Mouse (Mus musculus) large intestine, adult 2 months (tissue): Measurements from ENCODE around the gene Chga. TPM values are rescaled to one million over a fixed set of nuclear protein-coding genes. Genes with fewer than 3 reads are reported as not detected.
A peak's percentile ranks its signal among the peaks of the same experiment; 100 is the strongest.

Source experiments
- DNase-seq: peaks from one replicate; pipeline ENCODE4 v3.0.0-alpha.2; 2012; ENCODE audit warnings: low read depth, low spot score
- WGBS: fragments of 180-500 bp; shearing (Covaris S2); methylation state at CpG from one replicate; pipeline ENCODE4 v1.1.7; 2018; 5-methylcytosine and 5-hydroxymethylcytosine counted together
- polyA plus RNA-seq: library from polyadenylated mRNA; depleted of rRNA; stranded (reverse); fragments of >200 nt; gene quantifications from 2 replicates; pipeline ENCODE4 v1.2.3, GENCODE M21; 2012; rRNA removed

The Chga gene
- polyA plus RNA-seq: 32.2 and 45.9 TPM in 2 replicates

- DNase-seq: no peak
Measured at GRCm38 (mm10) chr12:102554721-102555516, at the start of gene Chga. Gene Chga (plus strand): TSS chr12:102554969.

DNA sequence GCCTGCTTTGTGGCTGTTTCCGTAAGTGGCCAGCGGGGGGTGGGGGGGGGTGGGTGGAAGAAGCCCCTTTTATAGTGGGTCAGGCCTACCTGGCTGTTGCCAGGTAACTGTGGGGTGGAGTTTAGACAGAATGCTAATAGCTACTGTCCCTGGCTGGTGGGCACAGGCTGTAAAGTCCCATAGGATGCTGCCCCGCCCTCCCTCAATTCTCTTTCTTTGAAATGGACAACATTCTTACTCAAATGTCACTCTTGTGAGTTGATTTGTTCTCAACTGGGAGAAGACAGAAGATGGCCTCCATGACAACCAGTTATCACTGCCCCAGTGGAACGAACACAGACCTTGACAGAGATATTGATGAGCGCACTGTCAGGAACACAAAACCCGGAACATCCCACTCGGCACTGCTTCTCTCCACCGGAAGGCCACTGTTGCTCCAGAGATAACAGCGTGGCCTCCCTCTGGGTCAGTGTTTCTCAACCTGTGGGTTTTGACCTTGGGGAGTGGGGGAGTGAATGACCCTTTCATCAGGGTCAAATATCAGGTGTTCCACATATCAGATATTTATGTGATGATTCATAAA lies 49.5 kb upstream of the Chga start:
- no peak for DNase-seq
- 75% methylated on average over 9 of the region's 9 CpGs for whole genome bisulfite sequencing

More at GRCm38 (mm10) chr12:102554721-102555516, at the start of gene Chga:
- WGBS: 4% methylated on average over 48 of the region's 48 CpGs

DNA sequence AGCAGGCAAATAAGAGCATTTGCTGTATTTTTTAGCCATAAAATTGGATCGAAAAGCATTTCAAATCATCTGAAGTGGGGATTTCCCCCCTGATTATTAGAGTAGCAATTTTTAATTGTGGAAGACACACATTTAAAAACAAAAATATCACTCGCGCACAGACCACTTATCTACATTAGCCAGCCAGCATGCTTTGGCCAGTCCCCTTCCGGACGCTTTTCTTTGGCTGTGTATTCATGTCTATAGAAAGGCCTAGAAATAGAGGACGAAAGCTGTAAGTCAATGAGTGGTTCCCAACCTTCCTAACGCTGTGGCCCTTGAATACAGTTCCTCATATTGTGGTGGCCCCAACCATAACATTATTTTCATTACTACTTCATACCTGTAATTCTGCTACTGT lies 48.8 kb upstream of the Chga start:
- whole genome bisulfite sequencing: 89% methylated on average over 7 of the region's 7 CpGs
- DNase-seq: no peak

DNA sequence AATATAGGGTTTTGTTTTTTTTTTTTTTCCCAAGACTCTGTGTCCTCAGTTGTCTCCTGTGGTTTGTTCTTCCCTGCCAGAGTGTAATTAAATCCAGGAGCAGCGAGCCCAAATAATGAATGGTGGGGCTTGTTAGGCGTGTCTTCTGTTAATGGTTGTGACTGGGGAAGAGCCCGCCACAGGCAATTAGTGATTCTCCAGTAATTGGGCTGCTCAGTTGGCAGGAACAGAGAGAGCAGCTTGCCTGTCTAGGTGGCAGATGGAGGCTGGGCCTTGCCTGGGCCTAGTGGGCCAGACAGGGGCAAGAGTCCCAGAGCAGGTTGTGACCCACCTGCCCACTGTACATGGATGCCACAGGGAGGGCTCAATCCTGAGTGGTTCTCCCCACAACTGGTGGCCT lies 43.4 kb upstream of the Chga start:
- DNase-seq: no peak
- 39% methylated on average over 3 of the region's 3 CpGs for WGBS

DNA sequence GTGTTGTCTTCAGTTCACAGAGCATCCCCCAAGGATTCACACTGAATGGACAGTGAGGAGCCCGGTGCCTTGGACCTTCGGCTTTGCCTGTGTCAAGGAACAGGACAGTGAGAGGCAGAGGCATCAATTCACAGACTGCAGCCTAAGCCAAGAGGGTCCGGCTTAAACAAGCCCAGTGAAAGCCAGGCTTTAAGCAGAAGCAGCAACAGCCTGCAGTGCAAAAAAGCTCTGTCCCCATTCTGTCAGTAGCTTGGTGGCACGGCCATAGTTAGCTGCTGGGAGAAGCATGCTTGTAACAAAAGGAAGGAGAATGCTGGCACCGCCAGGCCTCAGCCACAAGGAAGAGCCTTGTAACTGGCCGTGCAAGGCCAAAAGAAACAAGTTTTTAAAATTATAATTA lies 40.6 kb upstream of the Chga start:
- no peak for DNase-seq
- WGBS: 82% methylated on average over 6 of the region's 6 CpGs

- no peak for DNase-seq
- WGBS: 92% methylated on average over 6 of the region's 6 CpGs
Measured at GRCm38 (mm10) chr12:102514751-102515150, 40.0 kb upstream of the Chga start.

- no peak for DNase-seq
- 85% methylated on average over 4 of the region's 4 CpGs for WGBS
Measured at GRCm38 (mm10) chr12:102516151-102516550, 38.6 kb upstream of the Chga start.

GRCm38 (mm10) chr12:102517647-102518046 lies 37.1 kb upstream of the Chga start:
- DNase-seq: no peak
- 34% methylated on average over 13 of the region's 13 CpGs for WGBS

GRCm38 (mm10) chr12:102519929-102520720 lies 34.6 kb upstream of the Chga start:
- no peak for DNase-seq
- WGBS: 90% methylated on average over 12 of the region's 12 CpGs

DNA sequence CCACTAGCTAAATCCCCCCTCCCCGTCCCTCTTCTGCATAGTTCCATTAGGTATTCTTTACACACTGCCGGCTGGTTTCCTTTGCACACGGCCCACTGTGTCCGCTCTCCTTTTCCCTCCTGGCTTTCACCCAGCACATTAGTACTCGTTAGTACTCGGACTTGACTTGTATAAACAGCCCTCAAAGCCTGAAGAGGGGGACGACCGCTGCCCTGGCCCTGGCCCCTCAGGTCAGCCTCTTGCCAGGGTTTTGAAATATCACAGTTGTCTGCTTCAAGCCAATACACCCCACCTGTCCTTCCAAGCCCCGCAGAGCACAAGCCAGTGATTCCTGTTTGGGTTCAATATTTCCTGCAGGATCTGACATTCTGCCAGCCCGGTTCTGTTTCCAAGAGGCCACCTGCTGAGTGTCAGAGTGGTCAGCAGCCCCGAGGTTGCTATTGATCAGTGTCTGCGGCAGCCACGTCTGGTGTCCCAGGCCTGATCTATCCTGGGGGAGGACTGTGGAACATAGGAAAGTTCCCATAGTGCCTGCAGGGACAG lies 32.9 kb upstream of the Chga start:
- no peak for DNase-seq
- WGBS: 21% methylated on average over 13 of the region's 13 CpGs

GRCm38 (mm10) chr12:102524216-102524615 lies 30.6 kb upstream of the Chga start:
- 70% methylated on average over 3 of the region's 3 CpGs for WGBS
- DNase-seq: no peak

GRCm38 (mm10) chr12:102524760-102525159 lies 30.0 kb upstream of the Chga start:
- DNase-seq: no peak
- WGBS: 22% methylated on average over 6 of the region's 6 CpGs

GRCm38 (mm10) chr12:102527989-102528388 lies 26.8 kb upstream of the Chga start:
- 56% methylated on average over 5 of the region's 5 CpGs for WGBS
- no peak for DNase-seq

DNA sequence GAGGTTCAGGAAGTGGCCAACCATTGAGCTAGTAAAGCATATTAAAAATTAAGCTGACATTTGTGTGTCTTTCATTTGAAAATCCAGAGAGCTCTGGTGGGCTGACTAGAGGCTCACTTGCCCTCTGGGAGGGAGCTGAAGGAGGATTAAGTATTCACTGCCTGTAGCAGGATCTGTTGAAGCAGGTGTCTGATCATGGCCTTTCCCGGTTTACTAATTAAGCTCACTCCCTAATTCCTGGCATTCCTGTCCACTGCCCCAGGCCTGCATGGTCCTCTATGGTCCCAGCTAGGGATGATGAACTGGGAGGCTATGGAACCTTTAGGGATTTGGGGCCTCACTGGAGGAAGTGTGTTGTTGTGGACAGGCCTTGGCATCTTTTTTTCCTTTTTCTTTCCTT lies 19.0 kb upstream of the Chga start:
- 18% methylated on average over 1 of the region's 1 CpGs for WGBS
- no peak for DNase-seq

DNA sequence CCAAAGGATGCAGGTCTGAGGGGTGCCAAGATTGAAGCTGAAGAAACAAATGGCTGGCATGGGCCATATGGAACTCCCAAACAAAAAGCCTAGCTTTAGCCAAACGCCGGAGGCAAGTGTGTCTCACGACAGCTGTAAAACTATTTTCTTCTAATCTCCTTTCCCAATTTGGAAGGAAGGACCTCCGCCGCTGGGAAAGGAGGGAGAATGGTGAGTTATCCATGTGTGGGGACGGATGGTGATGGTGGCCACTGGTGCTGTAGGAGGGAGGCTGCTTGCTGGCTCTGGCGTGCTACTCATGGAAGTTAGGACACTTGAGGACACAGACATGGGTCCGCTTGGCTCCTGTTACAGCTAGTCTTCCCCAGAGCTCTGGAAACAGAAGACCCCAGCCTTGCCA lies 14.5 kb upstream of the Chga start:
- no peak for DNase-seq
- WGBS: 60% methylated on average over 8 of the region's 8 CpGs

GRCm38 (mm10) chr12:102541168-102541567 lies 13.6 kb upstream of the Chga start:
- DNase-seq: no peak
- 94% methylated on average over 7 of the region's 7 CpGs for WGBS

GRCm38 (mm10) chr12:102545122-102545521 lies 9.6 kb upstream of the Chga start:
- 43% methylated on average over 6 of the region's 6 CpGs for WGBS
- DNase-seq: no peak

- WGBS: 2% methylated on average over 11 of the region's 11 CpGs
- DNase-seq: peak; percentile 37
Measured at GRCm38 (mm10) chr12:102550529-102550928, 4.2 kb upstream of the Chga start.

GRCm38 (mm10) chr12:102551186-102551585 lies 3.6 kb upstream of the Chga start:
- DNase-seq: no peak
- 65% methylated on average over 3 of the region's 3 CpGs for whole genome bisulfite sequencing

GRCm38 (mm10) chr12:102552001-102552400 lies 2.8 kb upstream of the Chga start:
- 65% methylated on average over 6 of the region's 6 CpGs for WGBS
- DNase-seq: no peak
